Mouse (Mus musculus) frontal cortex, postnatal 25 days (tissue): ENCODE measurements around the gene Tekt3.

Experiments
- DNase-seq, 2 experiments: peaks; one replicate each; pipeline ENCODE4 v3.0.0; 2022; ENCODE audit warnings: low spot score in 2 of 2

Gene Tekt3

GRCm38 (mm10) chr11:63061446-63061845 lies at the start of gene Tekt3:
Gene Tekt3 (plus strand): TSS chr11:63061654.
- no peak for DNase-seq

- DNase-seq, result no peak
These were observed 43.9 kb upstream of the Tekt3 start for GRCm38 (mm10) chr11:63017327-63018082.

GRCm38 (mm10) chr11:63018083-63018622 lies 43.3 kb upstream of the Tekt3 start:
- DNase-seq, result no peak

- DNase-seq, result no peak
These were observed 40.8 kb upstream of the Tekt3 start for GRCm38 (mm10) chr11:63020633-63021032.

- DNase-seq, result no peak
These were observed 40.2 kb upstream of the Tekt3 start for GRCm38 (mm10) chr11:63021141-63021806.

GRCm38 (mm10) chr11:63023461-63023860 lies 38.0 kb upstream of the Tekt3 start:
- DNase-seq, result no peak

- no peak for DNase-seq
These were observed 37.3 kb upstream of the Tekt3 start for GRCm38 (mm10) chr11:63024136-63024535.

- no peak for DNase-seq
These were observed 36.0 kb upstream of the Tekt3 start for GRCm38 (mm10) chr11:63025476-63025875.

- no peak for DNase-seq
These were observed 34.8 kb upstream of the Tekt3 start for GRCm38 (mm10) chr11:63026651-63027141.

- no peak for DNase-seq
These were observed 33.3 kb upstream of the Tekt3 start for GRCm38 (mm10) chr11:63028131-63028530.

GRCm38 (mm10) chr11:63029148-63029714 lies 32.2 kb upstream of the Tekt3 start:
- DNase-seq, result no peak

GRCm38 (mm10) chr11:63029721-63030120 lies 31.7 kb upstream of the Tekt3 start:
- DNase-seq, result no peak

GRCm38 (mm10) chr11:63035420-63036211 lies 25.8 kb upstream of the Tekt3 start:
- DNase-seq, result no peak

GRCm38 (mm10) chr11:63040002-63040661 lies 21.3 kb upstream of the Tekt3 start:
- no peak for DNase-seq

- no peak for DNase-seq
These were observed 15.7 kb upstream of the Tekt3 start for GRCm38 (mm10) chr11:63045771-63046170.

- no peak for DNase-seq
These were observed 15.1 kb upstream of the Tekt3 start for GRCm38 (mm10) chr11:63046380-63046779.

- no peak for DNase-seq
These were observed 11.0 kb upstream of the Tekt3 start for GRCm38 (mm10) chr11:63050362-63050932.

GRCm38 (mm10) chr11:63051041-63051440 lies 10.4 kb upstream of the Tekt3 start:
- no peak for DNase-seq

GRCm38 (mm10) chr11:63051996-63052395 lies 9.5 kb upstream of the Tekt3 start:
- DNase-seq, result no peak

GRCm38 (mm10) chr11:63055596-63055995 lies 5.9 kb upstream of the Tekt3 start:
- DNase-seq, result no peak
